Mouse (Mus musculus) mesoderm, embryonic 11.5 days (tissue): ENCODE measurements around the gene Cox20.
"Not testable (repeated sequence)": the region's sequence is repeated elsewhere in the genome, so short reads cannot be mapped to it uniquely, and the experiment has no call there.

Experiments
- DNase-seq: peaks from one replicate; pipeline ENCODE4 v3.0.0-alpha.2; 2012; ENCODE audit warnings: low read depth, low spot score

Gene Cox20

DNA sequence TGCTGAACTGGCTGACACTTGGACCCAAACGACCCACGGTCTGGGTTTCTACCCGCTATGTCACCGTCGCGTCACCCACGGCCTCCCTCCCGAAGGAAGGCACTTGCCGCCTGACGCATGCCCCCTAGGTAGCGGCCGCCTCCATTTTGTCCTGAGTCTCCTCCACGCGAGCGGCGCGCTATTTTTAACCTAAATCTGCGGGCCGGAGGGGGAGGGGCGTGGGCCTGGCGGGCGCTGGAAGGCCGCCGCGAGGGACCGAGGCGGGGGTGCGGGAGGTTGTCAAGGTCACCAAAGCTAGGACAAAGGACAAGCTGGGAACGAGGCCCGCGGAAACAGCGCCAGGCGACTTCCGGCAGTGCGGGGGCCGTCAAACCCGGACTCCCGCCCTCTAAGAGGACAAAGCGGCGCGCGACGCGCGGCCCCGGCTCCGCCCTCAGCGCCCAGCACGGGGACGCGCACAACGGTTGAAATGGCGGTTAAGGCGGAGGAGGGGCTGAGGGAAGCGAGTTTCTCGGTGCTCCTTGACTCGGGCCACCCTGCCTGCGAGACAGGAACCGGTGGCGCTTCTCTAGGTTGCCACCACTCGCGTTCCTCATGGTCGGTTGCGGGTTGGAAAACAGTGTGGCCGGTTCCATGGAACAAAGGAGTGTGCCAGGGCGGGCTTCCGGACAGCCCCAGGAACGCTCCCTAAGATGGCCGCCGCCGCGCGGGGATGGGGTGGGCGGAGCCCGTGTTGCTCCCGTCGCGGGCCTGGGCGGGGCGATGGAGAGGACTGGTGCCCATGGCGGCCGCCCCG lies at the start of gene Cox20:
Gene Cox20 (plus strand): TSS at position 742 of the 796 bp plus-strand sequence.
- DNase-seq, result peak; percentile 97

DNA sequence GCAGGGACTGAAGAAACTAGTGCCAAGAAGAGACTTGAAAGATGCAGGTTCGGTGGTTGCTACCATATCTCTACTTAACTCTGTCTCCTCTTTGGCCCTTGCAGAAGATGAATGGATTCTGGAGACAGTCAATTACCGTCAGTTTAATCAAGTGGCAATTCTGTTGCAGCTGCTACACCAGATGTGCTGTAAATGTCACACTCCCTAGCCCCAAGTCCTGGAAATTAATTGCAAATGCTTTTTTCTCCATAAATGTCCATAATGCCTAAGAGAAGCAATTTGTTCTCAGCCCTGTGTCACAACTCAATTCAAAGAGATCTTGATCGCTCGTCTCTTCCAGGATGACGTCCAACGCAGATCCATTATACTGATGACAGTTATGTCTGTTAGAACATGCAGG lies 48.3 kb upstream of the Cox20 start:
- no peak for DNase-seq

DNA sequence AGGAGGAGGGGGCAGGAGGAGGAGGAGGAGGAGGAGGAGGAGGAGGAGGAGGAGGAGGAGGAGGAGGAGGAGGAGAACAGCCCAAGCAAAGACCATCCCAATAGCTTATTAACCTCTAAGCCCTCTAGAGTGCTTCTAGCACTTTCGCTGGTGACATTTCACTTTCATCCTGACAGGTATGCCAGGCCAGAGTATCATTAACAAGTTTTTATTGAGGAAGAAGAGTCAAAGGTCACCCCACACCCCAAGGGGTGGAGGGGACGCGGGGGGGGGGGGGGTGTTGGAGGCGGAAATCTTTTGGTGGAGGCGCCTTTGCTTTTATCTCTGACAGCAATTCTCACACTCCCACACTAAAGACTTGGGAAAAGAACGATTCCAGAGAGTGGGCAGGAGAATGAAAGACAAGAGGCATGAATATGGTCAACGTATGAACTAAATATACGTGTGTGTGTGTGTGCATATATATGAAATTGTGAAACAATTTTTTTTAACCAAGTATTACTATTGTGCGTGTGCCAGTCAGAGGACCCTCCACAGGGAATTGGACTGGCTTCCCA lies 43.7 kb upstream of the Cox20 start:
- no peak for DNase-seq

DNA sequence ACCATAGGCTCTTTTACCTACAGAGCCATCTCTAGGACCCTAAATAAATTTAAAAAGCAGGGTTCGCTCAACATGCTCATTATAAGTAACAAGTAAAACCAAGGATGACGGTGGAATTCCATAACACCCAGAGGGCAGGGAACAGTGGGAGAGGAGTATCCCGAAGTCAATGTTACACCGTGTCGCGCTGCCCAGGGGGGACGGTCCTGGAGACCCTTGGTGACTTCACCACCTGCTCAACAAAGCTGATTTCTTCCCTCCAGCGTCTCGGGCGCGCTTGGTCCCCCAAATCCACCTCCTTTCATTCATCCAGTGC lies 43.2 kb upstream of the Cox20 start:
- DNase-seq, result no peak

DNA sequence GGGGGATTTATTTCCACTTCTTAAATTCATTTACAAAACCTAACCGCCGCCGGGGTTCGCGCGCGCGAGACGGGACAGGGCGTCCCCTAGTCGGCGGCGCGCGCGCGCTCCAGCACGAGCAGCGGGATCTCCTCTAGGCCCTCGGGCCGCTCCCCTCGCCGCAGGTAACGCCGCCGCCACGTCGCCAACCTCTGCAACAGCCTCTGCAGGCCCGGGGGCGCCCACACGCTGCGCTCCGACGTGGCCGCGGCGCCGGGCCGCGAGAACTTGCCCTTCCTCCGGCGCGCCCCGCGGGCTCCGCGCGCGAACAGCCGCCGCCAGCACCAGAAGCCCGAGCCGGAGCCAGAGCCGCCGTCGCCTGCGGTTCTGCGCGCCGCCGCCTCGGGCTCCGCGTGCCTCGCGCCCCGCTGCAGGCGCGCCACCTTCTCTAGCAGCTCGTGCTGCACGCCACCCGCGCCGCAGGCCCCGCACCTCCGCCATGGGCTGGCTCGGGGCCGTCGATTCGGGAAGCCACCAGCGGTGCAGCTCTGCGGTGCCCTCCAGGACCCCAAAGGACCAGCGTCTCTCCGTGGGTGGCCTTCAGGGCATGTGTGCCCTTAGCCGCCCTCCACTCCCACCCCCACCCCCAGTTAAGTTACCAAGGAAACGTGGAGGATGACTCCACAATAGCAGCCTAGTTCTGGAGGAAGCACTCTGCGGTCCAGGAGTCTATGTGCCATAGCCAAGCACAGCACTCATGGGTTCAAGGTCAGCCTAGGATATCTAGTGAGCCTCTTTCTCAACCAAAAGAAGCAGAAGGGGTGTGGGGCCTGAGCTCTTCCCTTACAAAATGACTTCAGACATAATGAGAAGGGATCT lies 42.6 kb upstream of the Cox20 start:
- peak; percentile 68 for DNase-seq

DNA sequence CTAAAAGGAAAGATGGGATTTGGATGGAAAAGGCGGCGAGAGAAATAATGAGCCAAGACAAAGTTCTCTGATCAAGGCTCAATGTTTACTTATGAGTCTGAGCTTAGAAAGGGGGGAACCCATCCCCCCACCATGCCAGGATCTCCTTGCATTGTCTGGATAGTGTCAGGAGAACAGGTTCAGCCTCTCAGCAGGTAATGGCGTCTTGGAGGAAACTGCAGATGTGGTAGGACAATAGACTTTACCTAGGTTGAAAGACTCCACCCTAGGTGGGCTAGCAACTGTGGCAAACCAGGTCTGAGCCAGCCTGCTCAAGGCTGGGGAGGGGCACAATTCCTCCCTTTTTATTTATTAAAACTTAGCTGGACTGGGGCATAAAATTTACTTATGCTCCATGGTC lies 35.6 kb upstream of the Cox20 start:
- not testable (repeated sequence) for DNase-seq

DNA sequence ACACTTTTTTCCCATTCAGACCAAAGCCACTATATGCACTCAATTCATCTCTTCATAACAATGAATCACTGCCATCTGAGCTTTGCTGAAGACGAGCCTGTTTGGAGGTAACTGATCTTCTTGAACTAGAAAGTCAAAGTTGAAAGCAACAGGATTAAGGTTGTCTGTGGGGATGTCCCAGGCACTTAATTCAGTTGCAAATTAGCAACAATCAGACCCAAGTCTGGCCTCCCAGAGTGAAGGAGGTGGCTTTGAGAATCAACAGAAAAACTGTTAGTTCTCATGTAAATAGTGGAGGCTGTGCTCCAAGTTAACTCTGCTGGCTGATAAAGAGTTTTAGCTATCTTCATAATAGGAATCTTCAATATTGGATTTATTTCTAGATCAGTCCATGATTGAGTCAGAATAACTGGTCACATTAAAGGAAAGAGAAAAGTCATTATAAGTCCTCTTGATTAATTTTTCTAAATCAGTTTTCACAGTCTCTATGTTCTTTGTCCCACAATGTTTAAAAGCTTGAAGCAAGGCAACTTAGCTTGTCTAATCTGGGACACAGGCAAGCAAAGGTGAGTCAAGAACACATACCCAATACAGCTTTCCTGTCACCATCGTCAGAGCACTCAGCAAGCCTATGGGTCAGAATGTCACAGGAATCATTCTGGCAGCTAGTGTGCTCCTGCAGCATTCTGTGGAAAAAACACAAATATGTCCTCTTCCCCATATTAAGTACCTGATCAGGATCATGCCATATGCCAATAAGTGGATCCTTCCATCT lies 34.8 kb upstream of the Cox20 start:
- DNase-seq, result no peak

DNA sequence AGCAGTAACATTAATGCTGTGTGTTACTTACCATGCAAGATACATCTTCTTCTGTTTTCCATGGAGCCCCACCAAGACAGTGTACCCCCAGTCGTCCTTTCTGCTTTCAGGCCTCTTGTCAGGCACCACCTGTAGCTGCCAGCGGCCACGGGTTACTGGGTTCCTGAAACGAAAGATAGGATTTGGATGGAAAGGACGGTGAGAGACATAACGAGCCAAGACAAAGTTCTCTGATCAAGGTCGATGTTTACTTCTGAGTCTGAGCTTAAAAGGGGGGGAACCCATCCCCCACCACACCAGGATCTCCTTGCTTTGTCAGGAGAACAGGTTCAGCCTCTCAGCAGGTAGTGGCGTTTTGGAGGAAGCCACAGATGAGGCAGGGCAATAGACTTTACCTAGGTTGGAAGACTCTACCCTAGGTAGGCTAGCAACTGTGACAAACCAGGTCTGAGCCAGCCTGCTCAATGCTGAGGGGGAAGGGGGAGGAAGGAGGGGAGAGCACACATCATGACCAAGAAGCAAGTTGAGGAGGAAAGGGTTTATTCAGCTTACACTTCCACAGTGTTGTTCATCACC lies 31.2 kb upstream of the Cox20 start:
- no peak for DNase-seq

DNA sequence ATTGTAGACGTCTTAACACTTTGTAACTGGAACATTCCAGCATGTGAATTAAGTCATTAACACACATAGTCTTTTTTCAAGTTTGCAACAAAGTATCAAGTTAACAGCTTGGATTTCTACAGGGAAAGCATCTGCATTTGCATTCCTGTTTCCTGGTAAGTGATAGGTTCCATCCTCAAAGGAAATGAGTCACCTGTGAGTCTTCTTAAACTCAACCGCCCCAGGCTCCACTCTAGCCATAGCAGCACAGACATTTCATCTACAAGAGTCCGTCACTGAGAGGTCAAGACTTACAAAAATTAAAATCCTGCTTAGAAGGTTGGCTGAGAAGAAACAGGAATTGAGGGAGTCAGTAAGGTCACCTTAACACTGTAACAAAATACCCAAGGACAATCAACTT lies 27.2 kb upstream of the Cox20 start:
- DNase-seq, result no peak

DNA sequence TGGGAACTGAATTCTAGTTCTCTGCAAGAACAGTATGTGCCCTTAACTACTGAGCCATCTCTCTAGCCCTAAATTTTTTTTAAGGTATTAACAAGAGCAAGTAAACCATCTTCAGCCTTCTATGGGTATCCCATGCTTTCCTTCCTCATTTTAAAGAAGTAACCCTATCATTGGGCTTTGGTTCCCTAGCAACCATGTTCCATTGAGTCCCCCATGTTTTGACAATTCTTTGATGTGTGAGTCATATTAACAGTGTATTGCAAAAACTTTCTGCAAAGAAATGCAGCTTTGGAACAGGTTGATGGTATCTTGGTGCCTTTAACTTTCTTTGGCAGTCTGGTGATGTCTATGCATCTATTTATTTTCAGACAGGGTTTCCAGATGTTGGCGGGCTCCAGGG lies 24.9 kb upstream of the Cox20 start:
- DNase-seq, result no peak

DNA sequence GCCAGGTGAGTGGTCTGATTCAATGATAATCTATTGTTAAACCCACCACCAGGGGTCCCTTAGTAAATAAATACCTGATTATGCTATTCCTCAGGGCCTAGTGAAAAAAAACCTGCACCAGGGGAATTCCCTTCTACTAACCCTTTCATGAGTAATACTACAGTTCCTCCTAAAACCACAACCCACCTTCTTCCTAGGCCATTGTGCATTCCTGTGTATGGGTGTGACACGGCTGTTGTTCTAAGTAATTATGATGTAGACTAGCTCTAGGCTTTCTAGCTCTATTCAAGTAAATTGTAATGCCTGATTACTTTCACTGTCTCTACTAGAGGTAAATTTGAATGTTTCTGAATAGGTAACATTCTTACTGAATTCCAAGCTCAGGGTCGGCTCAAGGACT lies 17.7 kb upstream of the Cox20 start:
- DNase-seq, result not testable (repeated sequence)

DNA sequence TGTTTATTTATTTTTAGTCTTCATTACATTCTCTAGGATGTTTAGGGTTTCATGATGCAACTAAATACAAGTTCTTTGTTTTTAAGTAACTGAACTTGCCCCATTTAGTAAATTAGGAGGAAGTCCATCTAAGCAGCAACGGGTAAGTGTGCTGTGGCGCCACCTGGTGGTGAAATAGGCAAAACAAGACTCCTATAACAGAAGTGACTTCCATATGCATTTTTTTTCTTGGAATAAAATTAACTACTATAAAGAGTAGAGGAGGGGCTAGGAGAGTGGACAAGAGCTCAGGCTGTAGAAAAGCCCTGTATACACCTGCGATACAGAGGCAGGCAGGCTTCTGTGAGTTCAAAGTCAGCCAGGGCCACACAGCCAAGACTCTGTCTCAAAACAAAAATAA lies 15.5 kb upstream of the Cox20 start:
- peak; percentile 76 for DNase-seq

DNA sequence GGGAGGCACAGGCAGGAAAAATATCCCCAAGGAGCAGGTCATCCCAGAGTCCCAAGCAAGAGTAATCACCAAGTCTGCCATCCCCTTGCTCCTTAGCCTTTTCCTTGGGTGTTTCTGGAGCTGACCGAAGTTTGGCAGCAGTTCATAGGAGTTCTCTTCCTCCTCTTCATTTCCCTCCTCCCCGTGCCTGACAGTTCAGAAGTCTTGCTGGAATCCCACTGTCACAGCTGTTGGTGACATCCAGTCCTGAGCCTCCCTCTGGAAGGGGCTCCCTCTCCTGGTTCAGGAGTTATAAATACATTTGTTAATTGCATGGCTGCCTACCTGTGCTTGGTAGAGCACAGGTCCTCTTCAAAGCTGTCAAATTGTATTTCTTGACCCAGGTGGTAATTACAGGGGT lies 9.4 kb upstream of the Cox20 start:
- no peak for DNase-seq

DNA sequence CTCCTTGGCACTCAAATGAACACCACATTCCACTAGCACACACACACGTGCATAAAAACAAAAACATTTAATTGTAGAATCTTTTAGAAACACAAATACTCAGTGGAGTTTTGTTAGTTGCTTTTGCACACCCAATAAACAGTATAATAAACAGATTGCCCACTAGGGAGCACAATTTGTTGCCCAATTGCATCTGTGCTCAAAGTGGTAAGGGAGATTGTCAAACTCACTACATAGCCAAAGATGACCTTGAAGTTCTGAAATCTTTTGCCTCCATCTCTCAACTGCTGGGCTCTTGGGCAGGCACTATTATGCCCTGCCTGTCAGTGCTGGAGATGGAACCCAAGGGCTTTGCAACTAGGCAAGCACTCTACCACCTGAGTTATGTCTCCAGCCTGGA lies 8.8 kb upstream of the Cox20 start:
- DNase-seq, result no peak

DNA sequence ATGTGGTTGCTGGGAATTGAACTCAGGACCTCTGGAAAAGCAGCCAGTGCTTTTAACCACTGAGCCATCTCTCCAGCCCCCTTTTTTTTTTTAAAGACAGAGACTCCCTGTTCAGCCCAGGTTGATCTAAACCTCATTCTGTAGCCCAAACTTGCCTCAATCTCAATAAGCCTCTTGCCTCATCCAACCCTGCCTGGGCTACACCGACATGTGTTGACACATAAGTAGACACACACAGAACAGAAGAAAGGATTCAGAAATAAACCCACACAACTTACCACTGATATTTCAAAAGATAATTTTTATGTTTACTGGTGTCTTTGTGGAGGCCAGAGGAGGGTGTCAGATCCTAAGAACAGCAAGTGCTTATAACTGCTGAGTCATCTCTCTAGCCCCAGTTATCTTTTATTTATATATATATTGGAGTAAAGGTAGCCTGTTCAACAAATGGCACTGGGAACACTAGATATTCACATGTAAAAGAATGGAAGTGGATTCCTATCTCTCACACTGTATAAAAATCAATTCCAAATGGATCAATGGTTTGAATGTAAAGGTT lies 5.8 kb upstream of the Cox20 start:
- DNase-seq, result no peak

DNA sequence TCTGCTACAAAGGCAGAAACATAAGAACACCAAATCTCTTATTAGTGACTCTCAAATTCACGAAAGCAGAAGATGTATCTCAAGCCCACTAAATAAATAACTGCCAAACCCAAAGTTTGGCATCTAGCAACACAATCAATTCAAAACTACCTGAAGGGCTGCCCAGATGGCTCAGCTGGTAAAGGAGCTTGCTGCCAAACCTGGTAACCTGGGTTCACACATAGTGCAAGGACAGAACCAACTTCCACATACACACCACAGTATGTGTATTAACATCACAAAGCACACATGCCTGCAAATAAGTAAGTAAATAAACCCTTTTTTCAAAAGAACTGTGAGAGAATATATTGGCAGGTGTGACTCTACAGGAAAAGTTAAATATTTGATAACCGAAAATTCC lies 4.7 kb upstream of the Cox20 start:
- no peak for DNase-seq

DNA sequence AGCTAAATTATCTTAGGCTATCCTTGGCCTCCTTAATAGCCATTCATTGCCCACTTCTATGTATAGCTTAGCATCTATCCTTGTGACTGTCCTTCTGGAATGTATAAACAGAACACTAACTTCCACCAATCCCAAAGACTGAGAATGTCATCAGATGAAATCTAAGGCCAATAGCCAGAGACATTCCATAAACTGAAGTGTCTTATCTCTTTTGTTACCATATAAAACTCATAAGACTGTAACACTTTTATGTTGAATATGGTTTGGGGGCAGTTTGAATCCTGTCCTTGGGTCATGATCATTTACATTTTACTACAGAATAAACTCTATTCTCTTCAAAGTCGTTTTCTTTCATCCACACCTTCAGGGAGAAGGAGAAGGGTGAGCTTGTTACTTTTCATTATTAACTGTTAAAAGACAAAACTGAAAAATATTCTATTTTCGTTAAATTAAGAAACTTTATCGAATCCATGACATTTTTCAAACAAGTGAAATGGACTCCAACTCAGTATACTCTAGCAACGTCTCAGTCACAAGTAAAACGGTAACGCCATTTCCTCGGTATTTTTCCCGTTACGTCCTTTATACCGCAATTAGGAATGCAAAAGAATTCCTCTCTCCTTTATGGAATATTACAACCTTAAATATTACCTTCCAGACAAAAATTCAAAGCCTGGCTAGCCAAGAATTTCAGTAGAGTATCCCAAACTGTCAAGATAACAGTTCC lies 1.5 kb upstream of the Cox20 start:
- no peak for DNase-seq

DNA sequence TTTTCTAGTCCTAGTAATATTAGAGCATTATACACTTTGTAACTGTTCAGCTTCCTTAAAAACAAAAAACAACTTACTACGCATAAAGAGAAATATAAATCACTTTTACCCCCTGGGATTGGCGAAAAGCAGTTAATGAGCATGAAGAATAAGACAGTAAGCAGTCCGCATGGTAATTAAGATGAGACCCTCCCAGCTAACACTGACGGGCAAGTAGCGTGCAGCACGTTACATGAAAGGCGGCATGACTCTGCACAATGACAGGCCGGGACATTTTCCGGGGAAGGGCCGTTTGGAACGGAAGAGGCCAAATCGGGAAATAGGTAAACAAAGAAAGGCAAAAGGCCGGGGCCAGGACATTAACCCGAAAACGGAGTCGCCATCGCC lies 935 bp upstream of the Cox20 start:
- peak; percentile 90 for DNase-seq

DNA sequence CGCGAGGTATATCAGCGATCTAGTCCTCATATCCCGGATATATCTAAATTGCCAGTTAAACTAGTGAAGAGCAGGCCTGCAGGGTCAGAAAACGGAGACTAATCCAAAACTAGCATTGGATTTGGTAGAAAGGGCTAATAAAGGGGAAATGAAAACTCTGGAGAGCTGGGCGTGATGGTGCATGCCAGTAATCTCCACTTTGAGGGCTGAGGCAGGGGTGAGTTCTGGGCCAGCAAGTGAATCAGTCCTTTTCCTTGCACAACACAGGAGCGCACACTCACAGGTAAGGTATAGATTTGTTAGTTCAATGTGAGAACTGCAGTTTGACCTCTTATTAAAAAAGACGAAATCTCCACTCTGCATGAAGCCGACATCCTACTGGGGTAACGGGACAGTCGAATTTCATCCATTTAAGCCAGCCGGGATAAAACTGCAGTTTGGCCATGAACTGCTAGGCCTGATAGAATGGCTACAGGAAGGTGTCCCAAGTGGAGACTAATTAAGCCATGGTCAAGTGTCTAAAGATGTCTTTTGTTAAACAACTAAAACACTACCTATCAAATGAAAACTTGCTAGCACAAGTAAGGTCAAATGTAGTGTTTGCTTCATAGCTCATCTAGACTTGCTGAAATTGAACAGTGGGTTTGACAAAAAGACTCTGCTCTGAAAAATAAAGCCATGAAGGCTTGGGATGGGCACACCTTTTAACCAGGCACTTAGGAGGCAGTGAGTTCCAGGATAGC lies 536 bp downstream of the Cox20 start:
- no peak for DNase-seq
